Mouse (Mus musculus): Measurements from ENCODE around the gene Txk.

- no peak for TF ChIP-seq POLR2A (IDR thresholded peaks at IDR 0.05; ENCODE audit: insufficient read depth, low read depth, low read length)
- no peak for TF ChIP-seq CTCF (IDR thresholded peaks at IDR 0.05; ENCODE audit: insufficient read depth, low read depth, low read length)
Measured at GRCm38 (mm10) chr5:72791789-72792188, 39.2 kb upstream of the Txk start.

Measured in olfactory bulb, adult 2 months (tissue).